Mouse (Mus musculus): ENCODE results near the gene Dop1b. TPM values are rescaled to one million over a fixed set of nuclear protein-coding genes. Genes with fewer than 3 reads are reported as not detected.

Dop1b gene
- total RNA-seq, 1 experiment = 11.6 TPM

DNA sequence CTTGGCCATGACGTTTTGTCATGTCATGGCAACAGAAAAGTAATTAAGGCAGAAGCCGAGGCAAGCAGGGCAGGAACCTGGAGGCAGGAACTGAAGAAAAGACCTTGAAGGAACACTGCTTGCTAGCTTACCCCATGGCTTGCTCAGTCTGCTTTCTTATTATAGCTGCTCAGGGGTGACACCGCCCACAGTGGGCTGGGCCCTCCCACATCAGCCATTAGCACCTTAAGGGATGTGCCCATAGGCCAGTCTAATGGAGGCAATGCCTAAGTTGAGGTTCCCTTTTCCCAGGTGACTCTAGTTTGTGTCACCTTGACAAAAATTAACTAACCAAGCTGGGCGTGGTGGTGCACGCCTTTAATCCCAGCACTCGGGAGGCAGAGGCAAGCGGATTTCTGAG is 4.6 kb upstream of the Dop1b start:
- Histone ChIP-seq H3K4me1 (ENCODE audit: control insufficient read depth in 2 of 2, insufficient read depth in 2 of 2, low read length in 2 of 2, poor library complexity in 1 of 2) (no peaks in the 10 kb centered on the region), H3K9me3 (ENCODE audit: control insufficient read depth, insufficient read depth, low read depth, low read length) (no peaks in the 10 kb centered on the region), H3K9ac (ENCODE audit: insufficient read depth, low read depth, low read length, poor library complexity, severe bottlenecking) (no peak overlapping the region), H3K36me3 (ENCODE audit: control insufficient read depth, insufficient read depth, low read length, poor library complexity, severe bottlenecking) (no peaks in the 10 kb centered on the region), H3K4me3 (ENCODE audit: insufficient read depth in 1 of 2, low read depth in 1 of 2, low read length in 2 of 2, poor library complexity in 1 of 2, severe bottlenecking in 1 of 2) (no peak overlapping the region), H3K27ac (ENCODE audit: insufficient read depth, low read depth, low read length, poor library complexity, severe bottlenecking) (no peak overlapping the region)
- TF ChIP-seq ZNF384 (IDR thresholded peaks at IDR 0.05; ENCODE audit: low read depth, low read length) (no peak), ZC3H11A (IDR thresholded peaks at IDR 0.05; ENCODE audit: borderline replicate concordance, low read depth, low read length) (no peak), CHD2 (IDR thresholded peaks at IDR 0.05; ENCODE audit: low read depth, low read length) (no peak), MAFK (IDR thresholded peaks at IDR 0.05; ENCODE audit: insufficient read depth, low read depth, low read length) (no peak), HCFC1 (IDR thresholded peaks at IDR 0.05; ENCODE audit: borderline replicate concordance, insufficient read depth, low read length) (no peak)
- DNase-seq (ENCODE audit: low read depth, low spot score) = no peak
- in situ Hi-C loops (cut with MboI; ENCODE audit: low sequenced_read_pairs in 2 of 2, unreplicated experiment in 2 of 2) = no loop called here

DNA sequence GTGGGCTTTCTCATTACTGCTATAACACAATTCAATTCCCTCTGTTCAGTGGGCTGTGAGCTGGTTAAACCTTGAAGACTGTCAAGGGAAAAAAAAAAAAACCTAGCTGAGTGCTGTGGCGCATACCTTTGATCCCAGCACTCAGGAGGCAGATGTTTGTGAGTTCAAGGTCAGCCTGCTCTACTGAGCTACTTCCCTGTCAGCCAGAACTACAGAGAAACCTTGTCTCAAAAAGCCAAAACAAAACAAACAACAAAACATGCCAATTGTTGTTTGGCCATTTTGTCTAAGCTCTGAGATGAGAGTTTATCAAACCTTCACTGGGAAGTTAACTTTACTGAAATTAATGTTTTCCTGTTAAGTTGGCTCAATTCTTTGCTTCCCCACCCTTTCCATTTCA is 2.5 kb upstream of the Dop1b start:
- Histone ChIP-seq H3K4me1 (ENCODE audit: control insufficient read depth in 2 of 2, insufficient read depth in 2 of 2, low read length in 2 of 2, poor library complexity in 1 of 2) (peaks cover 0 to 2% of the 10 kb centered on the region in 2 experiments; a peak in 2 of 4 replicates), H3K9ac (ENCODE audit: insufficient read depth, low read depth, low read length, poor library complexity, severe bottlenecking) (no peak overlapping the region), H3K36me3 (ENCODE audit: control insufficient read depth, insufficient read depth, low read length, poor library complexity, severe bottlenecking) (no peaks in the 10 kb centered on the region), H3K9me3 (ENCODE audit: control insufficient read depth, insufficient read depth, low read depth, low read length) (no peaks in the 10 kb centered on the region), H3K4me3 (ENCODE audit: insufficient read depth in 1 of 2, low read depth in 1 of 2, low read length in 2 of 2, poor library complexity in 1 of 2, severe bottlenecking in 1 of 2) (no peak overlapping the region), H3K27ac (ENCODE audit: insufficient read depth, low read depth, low read length, poor library complexity, severe bottlenecking) (no peak overlapping the region)
- DNase-seq (ENCODE audit: low read depth, low spot score) = no peak
- TF ChIP-seq ZC3H11A (IDR thresholded peaks at IDR 0.05; ENCODE audit: borderline replicate concordance, low read depth, low read length) = no peak
- 0 out of 2 replicates have a peak, but pooled peaks have one; percentile 39 for TF ChIP-seq ZNF384 (IDR thresholded peaks at IDR 0.05; ENCODE audit: low read depth, low read length)
- TF ChIP-seq HCFC1 (IDR thresholded peaks at IDR 0.05; ENCODE audit: borderline replicate concordance, insufficient read depth, low read length) = no peak
- in situ Hi-C loops (cut with MboI; ENCODE audit: low sequenced_read_pairs in 2 of 2, unreplicated experiment in 2 of 2) = no loop called here

GRCm38 (mm10) chr16:93710924-93711323 is 780 bp upstream of the Dop1b start:
- Histone ChIP-seq H3K9me3 (ENCODE audit: control insufficient read depth, insufficient read depth, low read depth, low read length) (no peaks in the 10 kb centered on the region), H3K36me3 (ENCODE audit: control insufficient read depth, insufficient read depth, low read length, poor library complexity, severe bottlenecking) (no peaks in the 10 kb centered on the region), H3K27ac (ENCODE audit: insufficient read depth, low read depth, low read length, poor library complexity, severe bottlenecking) (no peak overlapping the region), H3K4me1 (ENCODE audit: control insufficient read depth in 2 of 2, insufficient read depth in 2 of 2, low read length in 2 of 2, poor library complexity in 1 of 2) (peaks cover 2 to 6% of the 10 kb centered on the region in 2 experiments), H3K4me3 (ENCODE audit: insufficient read depth in 1 of 2, low read depth in 1 of 2, low read length in 2 of 2, poor library complexity in 1 of 2, severe bottlenecking in 1 of 2) (peak overlapping the region; percentile 48 to 82), H3K9ac (ENCODE audit: insufficient read depth, low read depth, low read length, poor library complexity, severe bottlenecking) (no peak overlapping the region)
- TF ChIP-seq ZC3H11A (IDR thresholded peaks at IDR 0.05; ENCODE audit: borderline replicate concordance, low read depth, low read length) (no peak), CHD2 (IDR thresholded peaks at IDR 0.05; ENCODE audit: low read depth, low read length) (no peak), ZNF384 (IDR thresholded peaks at IDR 0.05; ENCODE audit: low read depth, low read length) (peak; percentile 96), MAFK (IDR thresholded peaks at IDR 0.05; ENCODE audit: insufficient read depth, low read depth, low read length) (peak; percentile 45; the same call in 1 of the 2 replicates)
- in situ Hi-C loops (cut with MboI; ENCODE audit: low sequenced_read_pairs in 2 of 2, unreplicated experiment in 2 of 2) = no loop called here
- peak; percentile 55 for DNase-seq (ENCODE audit: low read depth, low spot score)

GRCm38 (mm10) chr16:93712189-93712885 is 633 bp downstream of the Dop1b start:
- in situ Hi-C loops (cut with MboI; ENCODE audit: low sequenced_read_pairs in 2 of 2, unreplicated experiment in 2 of 2) = no loop called here

More at GRCm38 (mm10) chr16:93712189-93712885, 633 bp downstream of the Dop1b start:
- H3K9me3 ChIP-seq (ENCODE audit: control insufficient read depth, insufficient read depth, low read depth, low read length) = no peaks in the 10 kb centered on the region
- no peaks in the 10 kb centered on the region for H3K36me3 ChIP-seq (ENCODE audit: control insufficient read depth, insufficient read depth, low read length, poor library complexity, severe bottlenecking)
- peak overlapping the region; percentile 92 for H3K9ac ChIP-seq (ENCODE audit: insufficient read depth, low read depth, low read length, poor library complexity, severe bottlenecking)
- H3K4me3 ChIP-seq (ENCODE audit: insufficient read depth in 1 of 2, low read depth in 1 of 2, low read length in 2 of 2, poor library complexity in 1 of 2, severe bottlenecking in 1 of 2) = peak overlapping the region; percentile 92 to 98
- TF ChIP-seq ZNF384 (IDR thresholded peaks at IDR 0.05; ENCODE audit: low read depth, low read length) (no peak), HCFC1 (IDR thresholded peaks at IDR 0.05; ENCODE audit: borderline replicate concordance, insufficient read depth, low read length) (no peak), ZC3H11A (IDR thresholded peaks at IDR 0.05; ENCODE audit: borderline replicate concordance, low read depth, low read length) (no peak), CHD2 (IDR thresholded peaks at IDR 0.05; ENCODE audit: low read depth, low read length) (no peak), MAFK (IDR thresholded peaks at IDR 0.05; ENCODE audit: insufficient read depth, low read depth, low read length) (no peak)
- peaks cover 2 to 11% of the 10 kb centered on the region in 2 experiments for H3K4me1 ChIP-seq (ENCODE audit: control insufficient read depth in 2 of 2, insufficient read depth in 2 of 2, low read length in 2 of 2, poor library complexity in 1 of 2)
- H3K27ac ChIP-seq (ENCODE audit: insufficient read depth, low read depth, low read length, poor library complexity, severe bottlenecking) = no peak overlapping the region
- DNase-seq (ENCODE audit: low read depth, low spot score) = no peak

Data from ES-E14 (cell line).